Mouse (Mus musculus): Measurements from ENCODE around the gene R3hdm1. TPM values are rescaled to one million over a fixed set of nuclear protein-coding genes. Genes with fewer than 3 reads are reported as not detected.
"Not testable (repeated sequence)": the region's sequence is repeated elsewhere in the genome, so short reads cannot be mapped to it uniquely, and the experiment has no call there.

Gene R3hdm1
- polyA plus RNA-seq, 1 experiment = 212 TPM

DNA sequence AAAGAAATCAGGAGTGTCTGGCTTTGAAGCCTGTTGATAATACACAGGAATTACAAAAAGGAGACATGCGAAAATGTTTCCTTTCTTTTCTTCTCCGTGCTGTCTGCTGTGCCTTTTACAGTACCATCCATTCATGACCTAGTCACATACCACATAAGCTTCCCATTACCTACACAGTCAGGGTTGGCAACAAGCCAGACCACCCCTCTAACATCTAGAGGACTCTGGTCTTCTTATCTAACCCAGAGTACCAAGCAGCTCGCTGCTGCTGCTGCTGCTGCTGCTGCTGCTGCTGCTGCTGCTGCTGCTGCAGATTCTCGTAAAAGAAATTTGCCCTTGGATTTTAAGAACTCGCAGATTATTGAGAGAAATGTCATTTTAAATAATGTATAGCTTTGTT, 110.2 kb downstream of the R3hdm1 start:
- no peak overlapping the region for H3K27ac ChIP-seq (ENCODE audit: control insufficient read depth, insufficient read depth, low read depth, low read length)
- H3K36me3 ChIP-seq (ENCODE audit: control insufficient read depth, insufficient read depth, low read length) = no peaks in the 10 kb centered on the region
- no peak overlapping the region for H3K4me3 ChIP-seq (ENCODE audit: control insufficient read depth, low read depth, low read length)
- H3K4me1 ChIP-seq (ENCODE audit: control insufficient read depth, insufficient read depth, low read length) = no peaks in the 10 kb centered on the region
- no peak for TF ChIP-seq POLR2A (IDR thresholded peaks at IDR 0.05; ENCODE audit: control insufficient read depth, low read depth, low read length)
- no peak for TF ChIP-seq CTCF (IDR thresholded peaks at IDR 0.05; ENCODE audit: control insufficient read depth, insufficient read depth, insufficient replicate concordance, low read depth, low read length)
- H3K27me3 ChIP-seq (ENCODE audit: control insufficient read depth, insufficient read depth, low read length) = no peaks in the 10 kb centered on the region

DNA sequence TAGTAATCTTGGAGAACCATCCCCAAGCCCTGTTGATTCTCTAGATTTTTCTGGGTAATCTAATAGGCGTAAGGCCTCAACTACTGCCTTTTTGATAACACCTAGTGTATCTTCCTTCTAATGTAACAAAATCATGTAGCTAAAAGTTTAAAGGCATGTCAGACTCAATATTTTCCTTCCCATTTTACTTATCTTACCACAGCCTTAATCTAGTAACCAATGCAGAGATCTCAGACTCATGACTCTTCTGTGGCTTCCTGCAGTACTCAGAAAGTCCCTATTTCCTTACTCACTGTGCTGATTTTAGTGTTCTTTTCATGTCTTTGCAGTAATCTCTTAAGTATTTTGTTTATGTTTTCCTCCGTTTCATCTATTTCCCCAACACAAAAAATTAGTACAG, 118.8 kb downstream of the R3hdm1 start:
- TF ChIP-seq CTCF (IDR thresholded peaks at IDR 0.05; ENCODE audit: control insufficient read depth, insufficient read depth, insufficient replicate concordance, low read depth, low read length) (no peak), POLR2A (IDR thresholded peaks at IDR 0.05; ENCODE audit: control insufficient read depth, low read depth, low read length) (no peak)
- no peak overlapping the region for H3K27ac ChIP-seq (ENCODE audit: control insufficient read depth, insufficient read depth, low read depth, low read length)
- H3K4me3 ChIP-seq (ENCODE audit: control insufficient read depth, low read depth, low read length) = no peak overlapping the region
- H3K27me3 ChIP-seq (ENCODE audit: control insufficient read depth, insufficient read depth, low read length) = no peaks in the 10 kb centered on the region
- peaks cover 1% of the 10 kb centered on the region; the same call in 1 of the 2 replicates for H3K36me3 ChIP-seq (ENCODE audit: control insufficient read depth, insufficient read depth, low read length)
- no peaks in the 10 kb centered on the region for H3K4me1 ChIP-seq (ENCODE audit: control insufficient read depth, insufficient read depth, low read length)

GRCm38 (mm10) chr1:128223304-128223703, 120.2 kb downstream of the R3hdm1 start:
- no peak for TF ChIP-seq CTCF (IDR thresholded peaks at IDR 0.05; ENCODE audit: control insufficient read depth, insufficient read depth, insufficient replicate concordance, low read depth, low read length)
- TF ChIP-seq POLR2A (IDR thresholded peaks at IDR 0.05; ENCODE audit: control insufficient read depth, low read depth, low read length) = no peak
- H3K27ac ChIP-seq (ENCODE audit: control insufficient read depth, insufficient read depth, low read depth, low read length) = no peak overlapping the region
- no peaks in the 10 kb centered on the region for H3K27me3 ChIP-seq (ENCODE audit: control insufficient read depth, insufficient read depth, low read length)
- no peaks in the 10 kb centered on the region for H3K4me1 ChIP-seq (ENCODE audit: control insufficient read depth, insufficient read depth, low read length)
- H3K4me3 ChIP-seq (ENCODE audit: control insufficient read depth, low read depth, low read length) = no peak overlapping the region
- H3K36me3 ChIP-seq (ENCODE audit: control insufficient read depth, insufficient read depth, low read length) = peaks cover 1% of the 10 kb centered on the region; the same call in 1 of the 2 replicates

GRCm38 (mm10) chr1:128235181-128235580, 132.1 kb downstream of the R3hdm1 start:
- H3K36me3 ChIP-seq (ENCODE audit: control insufficient read depth, insufficient read depth, low read length) = peaks cover 2% of the 10 kb centered on the region; the same call in 1 of the 2 replicates
- H3K4me1 ChIP-seq (ENCODE audit: control insufficient read depth, insufficient read depth, low read length) = no peaks in the 10 kb centered on the region
- H3K4me3 ChIP-seq (ENCODE audit: control insufficient read depth, low read depth, low read length) = no peak overlapping the region
- H3K27ac ChIP-seq (ENCODE audit: control insufficient read depth, insufficient read depth, low read depth, low read length) = no peak overlapping the region
- TF ChIP-seq CTCF (IDR thresholded peaks at IDR 0.05; ENCODE audit: control insufficient read depth, insufficient read depth, insufficient replicate concordance, low read depth, low read length) = no peak
- TF ChIP-seq POLR2A (IDR thresholded peaks at IDR 0.05; ENCODE audit: control insufficient read depth, low read depth, low read length) = no peak
- no peaks in the 10 kb centered on the region for H3K27me3 ChIP-seq (ENCODE audit: control insufficient read depth, insufficient read depth, low read length)

DNA sequence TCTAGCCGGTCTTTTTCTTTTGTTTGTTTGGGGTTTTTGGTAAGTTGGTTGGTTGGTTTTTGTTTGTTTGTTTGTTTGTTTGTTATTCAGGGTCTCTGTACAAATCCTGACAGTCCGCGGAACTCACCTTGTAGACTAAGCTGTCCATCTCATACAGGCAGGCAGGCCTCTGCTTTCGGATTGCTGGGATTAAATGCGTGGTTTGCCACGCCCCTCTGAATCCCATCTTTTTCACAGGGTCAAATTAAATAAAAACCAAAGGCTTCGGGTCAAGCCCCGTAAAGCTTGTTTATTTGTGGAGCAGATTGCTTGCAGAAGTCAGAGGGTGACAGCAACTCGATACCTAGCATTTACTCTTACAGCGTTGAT, 140.5 kb downstream of the R3hdm1 start, which contains the start of gene Ubxn4:
Gene Ubxn4, plus strand, starts transcription at position 338 of the 369 bp plus-strand sequence.
- Histone ChIP-seq H3K4me1 (ENCODE audit: control insufficient read depth, insufficient read depth, low read length) (no peaks in the 10 kb centered on the region), H3K27ac (ENCODE audit: control insufficient read depth, insufficient read depth, low read depth, low read length) (peak within 1 kb of the TSS; percentile 86), H3K4me3 (ENCODE audit: control insufficient read depth, low read depth, low read length) (peak within 1 kb of the TSS; percentile 94), H3K27me3 (ENCODE audit: control insufficient read depth, insufficient read depth, low read length) (no peaks in the 10 kb centered on the region), H3K36me3 (ENCODE audit: control insufficient read depth, insufficient read depth, low read length) (no peaks in the 10 kb centered on the region)
- no peak for TF ChIP-seq POLR2A (IDR thresholded peaks at IDR 0.05; ENCODE audit: control insufficient read depth, low read depth, low read length)
- no peak for TF ChIP-seq CTCF (IDR thresholded peaks at IDR 0.05; ENCODE audit: control insufficient read depth, insufficient read depth, insufficient replicate concordance, low read depth, low read length)

- H3K27me3 ChIP-seq (ENCODE audit: control insufficient read depth, insufficient read depth, low read length) = no peaks in the 10 kb centered on the region
- H3K4me3 ChIP-seq (ENCODE audit: control insufficient read depth, low read depth, low read length) = peak overlapping the region; percentile 94
- TF ChIP-seq POLR2A (IDR thresholded peaks at IDR 0.05; ENCODE audit: control insufficient read depth, low read depth, low read length) (peak; percentile 86), CTCF (IDR thresholded peaks at IDR 0.05; ENCODE audit: control insufficient read depth, insufficient read depth, insufficient replicate concordance, low read depth, low read length) (no peak)
- H3K36me3 ChIP-seq (ENCODE audit: control insufficient read depth, insufficient read depth, low read length) = no peaks in the 10 kb centered on the region
- H3K27ac ChIP-seq (ENCODE audit: control insufficient read depth, insufficient read depth, low read depth, low read length) = peak overlapping the region; percentile 86
- H3K4me1 ChIP-seq (ENCODE audit: control insufficient read depth, insufficient read depth, low read length) = no peaks in the 10 kb centered on the region
These were observed 141.1 kb downstream of the R3hdm1 start for GRCm38 (mm10) chr1:128243996-128244726.

DNA sequence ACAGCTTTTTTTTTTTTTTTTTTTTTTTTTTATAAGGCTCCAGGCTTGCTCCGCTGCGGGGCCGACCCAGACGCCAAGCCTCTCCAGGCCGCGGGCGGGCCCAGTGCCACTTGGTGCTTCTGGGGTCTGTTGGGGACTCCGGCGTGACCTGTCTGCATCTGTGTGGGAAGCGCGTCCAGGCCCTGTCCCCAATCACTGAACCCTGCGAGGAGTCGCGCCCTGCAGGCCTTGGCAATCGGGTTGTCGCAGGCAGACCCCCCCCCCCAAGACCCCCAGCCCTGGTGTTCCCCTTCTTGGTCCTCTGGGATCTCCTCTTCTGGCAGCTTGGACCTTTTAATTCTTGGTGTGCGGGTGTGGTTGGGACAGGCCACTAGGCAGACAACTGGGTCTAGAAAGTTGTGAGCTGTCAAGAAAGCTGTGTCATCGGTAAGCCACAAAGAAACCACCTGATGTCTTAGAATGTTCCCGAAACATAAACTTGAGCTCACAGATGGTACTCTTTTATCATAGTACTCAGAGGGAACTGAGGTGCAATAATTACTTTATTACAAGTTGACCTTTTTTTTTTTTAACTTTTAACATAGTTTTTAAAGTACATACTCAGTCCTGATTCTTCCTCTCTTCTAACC, 141.7 kb downstream of the R3hdm1 start:
- Histone ChIP-seq H3K27me3 (ENCODE audit: control insufficient read depth, insufficient read depth, low read length) (no peaks in the 10 kb centered on the region), H3K27ac (ENCODE audit: control insufficient read depth, insufficient read depth, low read depth, low read length) (peak overlapping the region; percentile 86)
- no peak for TF ChIP-seq POLR2A (IDR thresholded peaks at IDR 0.05; ENCODE audit: control insufficient read depth, low read depth, low read length)
- no peak for TF ChIP-seq CTCF (IDR thresholded peaks at IDR 0.05; ENCODE audit: control insufficient read depth, insufficient read depth, insufficient replicate concordance, low read depth, low read length)

DNA sequence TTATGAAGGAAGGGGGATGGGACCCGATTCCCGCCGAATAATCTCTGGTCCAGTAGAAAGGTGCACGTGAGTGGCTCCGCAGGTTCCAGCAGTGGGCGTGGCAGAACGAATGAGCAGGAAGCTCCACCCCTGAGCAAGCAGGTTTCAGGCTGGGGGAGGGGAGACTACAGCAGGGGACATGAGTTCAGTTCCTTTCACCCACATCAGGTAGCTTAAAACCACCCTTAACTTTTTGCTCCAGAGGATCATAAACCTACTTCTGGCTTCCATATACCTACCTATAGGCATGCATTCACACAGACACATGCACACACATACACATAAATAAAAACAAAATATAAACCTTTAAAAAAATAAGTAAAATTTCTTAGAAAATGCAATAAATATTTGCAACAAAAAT, 164.0 kb downstream of the R3hdm1 start:
- not testable (repeated sequence) for H3K27ac ChIP-seq (ENCODE audit: control insufficient read depth, insufficient read depth, low read depth, low read length); H3K27me3 ChIP-seq (ENCODE audit: control insufficient read depth, insufficient read depth, low read length); H3K4me1 ChIP-seq (ENCODE audit: control insufficient read depth, insufficient read depth, low read length); H3K4me3 ChIP-seq (ENCODE audit: control insufficient read depth, low read depth, low read length); H3K36me3 ChIP-seq (ENCODE audit: control insufficient read depth, insufficient read depth, low read length)

More for the DNA sequence above, 141.7 kb downstream of the R3hdm1 start:
- Histone ChIP-seq H3K4me3 (ENCODE audit: control insufficient read depth, low read depth, low read length) (peak overlapping the region; percentile 94), H3K36me3 (ENCODE audit: control insufficient read depth, insufficient read depth, low read length) (no peaks in the 10 kb centered on the region), H3K4me1 (ENCODE audit: control insufficient read depth, insufficient read depth, low read length) (no peaks in the 10 kb centered on the region)
